Mouse (Mus musculus): ENCODE results near the gene Slc22a20. TPM values are rescaled to one million over a fixed set of nuclear protein-coding genes. Genes with fewer than 3 reads are reported as not detected.
A peak's percentile ranks its signal among the peaks of the same experiment; 100 is the strongest.

Slc22a20 gene
- polyA plus RNA-seq, 1 experiment from 2014 or later = not detected

- Histone ChIP-seq H3K9ac (peak overlapping the region; percentile 76), H3K36me3 (no peaks in the 10 kb centered on the region), H3K4me1 (replicated peaks) (peaks cover 14% of the 10 kb centered on the region), H3K4me2 (peak overlapping the region; percentile 83), H3K4me3 (peak overlapping the region; percentile 64), H3K27me3 (replicated peaks) (peaks cover 8% of the 10 kb centered on the region; the same call in 1 of the 2 replicates), H3K9me3 (replicated peaks) (no peaks in the 10 kb centered on the region), H3K27ac (ENCODE audit: poor library complexity, severe bottlenecking) (peak overlapping the region; percentile 70)
- ATAC-seq (ENCODE audit: insufficient number of reproducible peaks, low FRiP score) = peak; percentile 92
- 1% methylated on average over 17 of the region's 18 CpGs for WGBS
Measured at GRCm38 (mm10) chr19:6014991-6015510, 29.1 kb upstream of the Slc22a20 start.

GRCm38 (mm10) chr19:6013691-6014090 lies 27.7 kb upstream of the Slc22a20 start:
- 89% methylated on average over 10 of the region's 10 CpGs for WGBS
- Histone ChIP-seq H3K4me3 (no peak overlapping the region), H3K36me3 (peaks cover 3% of the 10 kb centered on the region; the same call in 1 of the 2 replicates), H3K4me2 (no peak overlapping the region), H3K4me1 (replicated peaks) (peaks cover 14% of the 10 kb centered on the region), H3K27me3 (replicated peaks) (peaks cover 8% of the 10 kb centered on the region; the same call in 1 of the 2 replicates), H3K9me3 (replicated peaks) (no peaks in the 10 kb centered on the region), H3K9ac (no peak overlapping the region), H3K27ac (ENCODE audit: poor library complexity, severe bottlenecking) (no peak overlapping the region)
- ATAC-seq (ENCODE audit: insufficient number of reproducible peaks, low FRiP score) = no peak

- H3K27ac ChIP-seq (ENCODE audit: poor library complexity, severe bottlenecking) = no peak overlapping the region
- H3K4me3 ChIP-seq = no peak overlapping the region
- 0 out of 2 replicates have a peak, but pooled peaks cover 3% of the 10 kb centered on the region for H3K4me1 ChIP-seq (replicated peaks)
- no peak for ATAC-seq (ENCODE audit: insufficient number of reproducible peaks, low FRiP score)
- 83% methylated on average over 8 of the region's 8 CpGs for WGBS
- peaks cover 5% of the 10 kb centered on the region; the same call in 1 of the 2 replicates for H3K27me3 ChIP-seq (replicated peaks)
- H3K36me3 ChIP-seq = peaks cover 8% of the 10 kb centered on the region; the same call in 1 of the 2 replicates
- H3K9ac ChIP-seq = no peak overlapping the region
- no peak overlapping the region for H3K4me2 ChIP-seq
- H3K9me3 ChIP-seq (replicated peaks) = no peaks in the 10 kb centered on the region
Measured at GRCm38 (mm10) chr19:6009137-6009536, 23.2 kb upstream of the Slc22a20 start.

- Histone ChIP-seq H3K36me3 (peaks cover 8% of the 10 kb centered on the region; the same call in 1 of the 2 replicates), H3K9me3 (replicated peaks) (no peaks in the 10 kb centered on the region), H3K27ac (ENCODE audit: poor library complexity, severe bottlenecking) (no peak overlapping the region), H3K27me3 (replicated peaks) (no peaks in the 10 kb centered on the region), H3K9ac (no peak overlapping the region), H3K4me3 (no peak overlapping the region), H3K4me2 (no peak overlapping the region), H3K4me1 (replicated peaks) (0 out of 2 replicates have a peak, but pooled peaks cover 3% of the 10 kb centered on the region)
- 85% methylated on average over 13 of the region's 13 CpGs for WGBS
- no peak for ATAC-seq (ENCODE audit: insufficient number of reproducible peaks, low FRiP score)
Measured at GRCm38 (mm10) chr19:6007013-6007412, 21.1 kb upstream of the Slc22a20 start.

GRCm38 (mm10) chr19:6005541-6005940 lies 19.6 kb upstream of the Slc22a20 start:
- Histone ChIP-seq H3K4me2 (no peak overlapping the region), H3K4me3 (no peak overlapping the region), H3K9me3 (replicated peaks) (no peaks in the 10 kb centered on the region), H3K27ac (ENCODE audit: poor library complexity, severe bottlenecking) (no peak overlapping the region), H3K9ac (no peak overlapping the region; the same call in 1 of the 2 replicates), H3K4me1 (replicated peaks) (0 out of 2 replicates have a peak, but pooled peaks cover 3% of the 10 kb centered on the region), H3K27me3 (replicated peaks) (no peaks in the 10 kb centered on the region), H3K36me3 (peaks cover 8% of the 10 kb centered on the region; the same call in 1 of the 2 replicates)
- ATAC-seq (ENCODE audit: insufficient number of reproducible peaks, low FRiP score) = no peak
- WGBS = 68% methylated on average over 11 of the region's 11 CpGs

GRCm38 (mm10) chr19:5999969-6000368 lies 14.0 kb upstream of the Slc22a20 start:
- 81% methylated on average over 5 of the region's 5 CpGs for WGBS
- no peak for ATAC-seq (ENCODE audit: insufficient number of reproducible peaks, low FRiP score)

GRCm38 (mm10) chr19:5998180-5998579 lies 12.2 kb upstream of the Slc22a20 start:
- Histone ChIP-seq H3K27me3 (replicated peaks) (no peaks in the 10 kb centered on the region), H3K4me1 (replicated peaks) (no peaks in the 10 kb centered on the region), H3K27ac (ENCODE audit: poor library complexity, severe bottlenecking) (no peak overlapping the region), H3K4me2 (no peak overlapping the region), H3K9me3 (replicated peaks) (no peaks in the 10 kb centered on the region), H3K4me3 (no peak overlapping the region), H3K36me3 (0 out of 2 replicates have a peak, but pooled peaks cover 5% of the 10 kb centered on the region), H3K9ac (no peak overlapping the region)
- no peak for ATAC-seq (ENCODE audit: insufficient number of reproducible peaks, low FRiP score)
- WGBS = 64% methylated on average over 3 of the region's 3 CpGs

More at GRCm38 (mm10) chr19:5999969-6000368, 14.0 kb upstream of the Slc22a20 start:
- Histone ChIP-seq H3K4me3 (no peak overlapping the region), H3K36me3 (no peaks in the 10 kb centered on the region), H3K4me1 (replicated peaks) (no peaks in the 10 kb centered on the region), H3K9ac (no peak overlapping the region), H3K27ac (ENCODE audit: poor library complexity, severe bottlenecking) (no peak overlapping the region), H3K4me2 (no peak overlapping the region), H3K9me3 (replicated peaks) (no peaks in the 10 kb centered on the region), H3K27me3 (replicated peaks) (no peaks in the 10 kb centered on the region)

- Histone ChIP-seq H3K36me3 (0 out of 2 replicates have a peak, but pooled peaks cover 11% of the 10 kb centered on the region), H3K9ac (no peak overlapping the region), H3K27me3 (replicated peaks) (no peaks in the 10 kb centered on the region), H3K27ac (ENCODE audit: poor library complexity, severe bottlenecking) (no peak overlapping the region), H3K4me2 (no peak overlapping the region), H3K9me3 (replicated peaks) (no peaks in the 10 kb centered on the region), H3K4me3 (no peak overlapping the region), H3K4me1 (replicated peaks) (0 out of 2 replicates have a peak, but pooled peaks cover 5% of the 10 kb centered on the region)
- 82% methylated on average over 14 of the region's 14 CpGs for WGBS
- ATAC-seq (ENCODE audit: insufficient number of reproducible peaks, low FRiP score) = no peak
Measured at GRCm38 (mm10) chr19:5994711-5995110, 8.8 kb upstream of the Slc22a20 start.

GRCm38 (mm10) chr19:5992012-5992411 lies 6.1 kb upstream of the Slc22a20 start:
- H3K4me1 ChIP-seq (replicated peaks) = peaks cover 21% of the 10 kb centered on the region
- no peak overlapping the region for H3K9ac ChIP-seq
- ATAC-seq (ENCODE audit: insufficient number of reproducible peaks, low FRiP score) = no peak
- WGBS = 71% methylated on average over 7 of the region's 7 CpGs
- H3K36me3 ChIP-seq = 0 out of 2 replicates have a peak, but pooled peaks cover 11% of the 10 kb centered on the region
- H3K27ac ChIP-seq (ENCODE audit: poor library complexity, severe bottlenecking) = no peak overlapping the region
- H3K4me3 ChIP-seq = no peak overlapping the region
- no peaks in the 10 kb centered on the region for H3K9me3 ChIP-seq (replicated peaks)
- no peak overlapping the region for H3K4me2 ChIP-seq
- H3K27me3 ChIP-seq (replicated peaks) = no peaks in the 10 kb centered on the region

- Histone ChIP-seq H3K4me1 (replicated peaks) (peaks cover 21% of the 10 kb centered on the region), H3K36me3 (0 out of 2 replicates have a peak, but pooled peaks cover 11% of the 10 kb centered on the region), H3K4me3 (no peak overlapping the region), H3K9ac (no peak overlapping the region), H3K4me2 (no peak overlapping the region), H3K9me3 (replicated peaks) (no peaks in the 10 kb centered on the region), H3K27me3 (replicated peaks) (no peaks in the 10 kb centered on the region), H3K27ac (ENCODE audit: poor library complexity, severe bottlenecking) (no peak overlapping the region)
- 77% methylated on average over 7 of the region's 7 CpGs for WGBS
- ATAC-seq (ENCODE audit: insufficient number of reproducible peaks, low FRiP score) = no peak
Measured at GRCm38 (mm10) chr19:5991467-5991866, 5.5 kb upstream of the Slc22a20 start.

- 0 out of 2 replicates have a peak, but pooled peaks cover 11% of the 10 kb centered on the region for H3K36me3 ChIP-seq
- H3K27me3 ChIP-seq (replicated peaks) = no peaks in the 10 kb centered on the region
- no peak overlapping the region for H3K4me2 ChIP-seq
- H3K4me1 ChIP-seq (replicated peaks) = peaks cover 21% of the 10 kb centered on the region
- no peak overlapping the region for H3K27ac ChIP-seq (ENCODE audit: poor library complexity, severe bottlenecking)
- WGBS = 65% methylated on average over 1 of the region's 1 CpGs
- no peak overlapping the region for H3K9ac ChIP-seq
- no peaks in the 10 kb centered on the region for H3K9me3 ChIP-seq (replicated peaks)
- no peak overlapping the region for H3K4me3 ChIP-seq
- no peak for ATAC-seq (ENCODE audit: insufficient number of reproducible peaks, low FRiP score)
Measured at GRCm38 (mm10) chr19:5990921-5991320, 5.0 kb upstream of the Slc22a20 start.
